Mouse (Mus musculus): ENCODE measurements at regions not wholly inside any gene's neighbourhood (a gene's known extent, or its start where the extent isn't known, plus 50 kb on each side); places are given as distances from the start of the nearest gene placed in this dataset.

DNA sequence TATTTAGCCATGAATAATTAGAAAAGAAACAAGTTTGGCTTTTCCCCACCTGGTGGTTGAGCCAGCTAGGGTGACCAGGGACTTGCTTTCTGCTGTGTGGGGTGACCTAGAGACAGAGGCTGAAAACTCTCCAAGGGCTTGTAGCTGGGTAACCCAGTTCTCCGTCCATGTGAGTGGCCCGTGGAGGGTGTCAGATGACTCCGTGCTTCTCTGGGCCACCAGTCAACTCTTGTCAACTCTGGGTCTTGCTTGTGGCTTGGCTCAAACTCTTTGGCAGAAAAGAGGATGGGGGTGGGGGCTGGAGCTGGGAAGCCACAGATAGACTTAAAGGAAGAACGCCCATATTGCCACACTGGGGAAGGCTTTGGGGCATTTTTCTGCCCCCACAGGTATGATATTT, 547.3 kb upstream of the Gm19410 start:
- ATAC-seq (ENCODE audit: extremely low read depth, insufficient number of reproducible peaks, low FRiP score, poor library complexity, severe bottlenecking) = no peak

DNA sequence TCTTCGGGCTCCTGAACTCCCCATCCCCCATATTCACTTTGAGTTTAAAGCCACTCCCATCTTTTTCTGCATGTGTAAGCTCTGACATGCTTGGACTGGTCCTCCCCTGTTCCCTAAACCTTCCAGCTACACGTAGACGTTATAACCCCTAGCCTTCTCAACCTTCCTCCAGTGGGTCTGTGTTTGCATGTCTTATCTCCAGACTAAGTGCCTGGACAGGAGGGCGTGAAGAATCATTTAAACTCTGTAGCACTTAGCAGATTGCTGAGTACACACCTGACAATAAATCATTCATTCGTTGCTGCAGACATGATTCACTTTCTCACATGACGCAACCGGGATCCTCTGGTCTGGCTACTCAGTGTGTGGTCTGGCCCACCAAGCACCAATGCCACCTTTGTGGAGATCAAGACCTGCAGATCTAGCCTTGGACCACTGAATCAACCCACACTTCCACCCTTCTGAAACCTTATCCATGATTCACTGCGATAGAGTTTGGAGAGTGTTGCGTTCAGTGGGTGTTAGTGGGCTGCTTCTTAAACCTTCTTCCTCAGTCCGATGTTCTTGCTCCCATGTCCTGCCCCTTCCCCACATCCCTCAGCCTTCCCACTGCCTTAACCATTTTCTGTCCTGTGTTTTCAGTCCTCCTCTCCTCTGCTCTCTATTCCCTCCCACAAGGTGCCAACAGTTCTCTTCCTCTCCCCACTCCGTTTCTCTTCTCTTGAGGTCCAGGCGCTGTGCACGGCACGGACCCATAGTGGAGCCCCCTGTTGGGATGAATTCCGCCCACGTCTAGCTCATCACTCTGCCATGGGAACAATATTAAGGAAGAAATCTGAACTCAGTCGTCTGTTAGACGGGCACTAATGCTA, 541.3 kb upstream of the Gm19410 start:
- no peak for ATAC-seq (ENCODE audit: extremely low read depth, insufficient number of reproducible peaks, low FRiP score, poor library complexity, severe bottlenecking)

DNA sequence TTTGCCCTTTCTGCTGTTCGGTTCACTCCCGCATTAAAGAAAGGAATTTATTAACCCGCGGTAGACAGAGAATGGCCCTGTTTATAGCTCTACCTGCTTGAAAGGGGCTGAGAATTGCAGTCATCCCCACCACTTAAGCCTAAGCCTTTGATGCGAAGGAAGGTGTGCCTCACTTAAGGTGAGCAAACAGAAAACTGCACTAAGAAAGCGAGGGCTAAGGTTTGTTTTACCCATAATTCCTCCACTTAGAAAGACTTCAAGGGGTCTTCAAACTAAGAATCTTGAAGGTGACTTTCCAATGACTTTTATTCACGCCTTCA, 540.7 kb upstream of the Gm19410 start:
- no peak for ATAC-seq (ENCODE audit: extremely low read depth, insufficient number of reproducible peaks, low FRiP score, poor library complexity, severe bottlenecking)

DNA sequence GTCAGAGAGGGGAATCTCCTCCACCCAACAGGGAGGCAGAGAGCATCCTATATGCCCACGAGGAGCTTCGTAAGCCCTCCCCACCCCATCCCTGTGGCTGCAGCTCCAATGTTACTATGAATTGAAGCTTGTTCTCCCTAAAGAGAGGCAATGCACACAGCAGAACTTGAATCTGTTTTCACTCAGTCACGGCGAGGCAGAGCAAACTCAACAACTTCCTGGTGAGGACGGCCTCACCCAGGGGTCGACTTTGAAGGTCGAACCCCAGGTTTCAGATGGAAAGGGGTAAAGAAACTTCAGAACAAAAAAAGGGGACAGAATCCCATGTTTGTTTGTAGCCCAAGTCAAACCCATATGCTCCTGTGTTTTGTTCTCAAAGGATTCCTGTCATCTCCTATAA, 538.5 kb upstream of the Gm19410 start:
- no peak for ATAC-seq (ENCODE audit: extremely low read depth, insufficient number of reproducible peaks, low FRiP score, poor library complexity, severe bottlenecking)

DNA sequence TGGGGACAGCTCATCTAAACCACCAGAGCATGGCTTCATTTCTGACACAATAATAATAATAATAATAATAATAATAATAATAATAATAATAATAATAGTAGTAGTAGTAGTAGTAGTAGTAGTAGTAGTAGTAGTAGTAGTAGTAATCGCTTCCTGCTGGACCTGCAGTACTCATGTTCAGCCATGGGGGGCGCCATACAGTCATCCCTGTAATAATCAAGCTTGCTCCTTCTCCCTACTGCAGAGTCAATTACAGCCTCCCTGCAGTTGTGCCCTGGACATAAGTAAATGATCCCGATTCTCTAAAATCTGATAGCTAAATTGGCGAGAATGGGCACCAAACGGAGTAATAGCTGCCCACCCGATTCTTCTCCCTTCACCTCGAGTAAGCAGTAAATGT, 537.1 kb upstream of the Gm19410 start:
- no peak for ATAC-seq (ENCODE audit: extremely low read depth, insufficient number of reproducible peaks, low FRiP score, poor library complexity, severe bottlenecking)

DNA sequence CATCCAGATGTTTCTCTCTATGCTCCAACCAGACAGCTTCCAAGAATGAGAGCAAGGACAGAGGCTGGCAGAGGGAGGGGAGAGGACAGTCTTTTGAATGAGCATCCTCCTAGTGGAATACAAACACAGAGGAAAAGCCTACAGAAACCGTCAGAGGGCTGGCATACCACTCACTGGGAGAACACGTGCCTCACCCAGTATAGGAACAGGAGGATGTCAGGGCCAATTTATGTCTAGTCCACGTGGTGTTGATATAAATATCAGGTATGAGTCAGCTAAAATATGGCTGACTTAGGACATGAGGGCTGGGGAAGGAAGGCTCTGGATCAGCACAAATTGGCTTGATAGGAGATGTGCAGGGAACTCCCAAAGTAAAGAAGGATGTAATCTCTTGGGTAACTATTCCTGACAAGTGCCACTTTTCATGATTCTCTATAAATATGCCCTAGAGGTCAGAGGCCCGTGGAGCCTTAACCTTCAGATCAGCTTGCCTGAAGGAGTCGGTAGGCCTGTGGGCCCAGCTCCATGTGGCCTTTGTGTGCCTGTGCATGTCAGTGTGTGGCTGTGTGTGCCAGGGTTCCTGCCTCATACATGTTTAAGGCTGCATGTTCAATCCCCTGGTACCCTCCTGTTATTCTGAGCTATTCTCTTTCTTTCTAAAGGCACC, 531.9 kb upstream of the Gm19410 start:
- ATAC-seq (ENCODE audit: extremely low read depth, insufficient number of reproducible peaks, low FRiP score, poor library complexity, severe bottlenecking) = no peak

DNA sequence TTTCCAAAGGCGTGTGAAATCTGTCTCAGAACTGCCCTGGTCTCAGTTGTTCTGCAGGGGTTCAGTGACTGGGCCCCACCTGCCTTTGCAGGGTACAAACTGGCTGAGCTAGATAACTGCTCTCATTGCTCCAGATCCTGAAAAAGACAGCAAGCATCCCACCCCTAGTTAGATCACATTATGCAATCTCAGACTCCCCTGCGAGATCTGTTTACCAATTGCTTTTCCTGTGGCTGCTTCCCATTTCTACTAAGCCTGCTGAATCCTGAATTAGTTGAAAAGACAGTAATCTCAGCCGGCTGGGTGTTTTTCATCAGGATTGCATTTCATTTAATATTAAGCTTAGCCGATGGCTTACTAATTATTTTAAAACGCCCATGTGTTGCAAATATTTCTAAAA, 531.2 kb upstream of the Gm19410 start:
- no peak for ATAC-seq (ENCODE audit: extremely low read depth, insufficient number of reproducible peaks, low FRiP score, poor library complexity, severe bottlenecking)

DNA sequence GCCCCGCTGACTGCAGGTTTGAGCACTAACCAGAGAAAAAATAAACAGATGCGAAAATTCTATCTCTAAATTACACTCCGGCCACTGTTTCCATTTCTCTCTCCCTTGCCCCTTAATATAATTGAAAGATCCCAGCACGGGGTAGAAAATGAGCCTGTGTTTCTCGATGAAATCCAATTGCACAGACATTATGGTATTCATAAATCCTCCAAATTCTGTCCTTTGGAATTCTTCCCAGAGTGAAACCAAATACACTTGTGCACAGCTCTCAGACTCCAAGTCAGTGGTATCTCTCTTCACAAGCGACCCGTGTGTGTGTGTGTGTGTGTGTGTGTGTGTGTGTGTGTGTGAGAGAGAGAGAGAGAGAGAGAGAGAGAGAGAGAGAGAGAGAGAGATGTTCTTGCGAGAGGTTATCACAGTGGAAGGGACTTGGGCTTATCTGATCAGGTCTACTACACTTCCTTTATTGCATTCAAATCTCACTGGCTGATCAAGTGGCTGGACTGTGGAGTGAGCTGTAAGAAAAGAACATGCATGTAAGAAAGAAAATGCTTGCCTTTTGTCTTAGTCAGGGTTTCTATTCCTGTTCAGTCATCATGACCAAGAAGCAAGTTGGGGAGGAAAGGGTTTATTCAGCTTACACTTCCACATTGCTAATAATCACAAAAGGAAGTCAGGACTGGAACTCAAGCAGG, 529.6 kb upstream of the Gm19410 start:
- no peak for ATAC-seq (ENCODE audit: extremely low read depth, insufficient number of reproducible peaks, low FRiP score, poor library complexity, severe bottlenecking)

DNA sequence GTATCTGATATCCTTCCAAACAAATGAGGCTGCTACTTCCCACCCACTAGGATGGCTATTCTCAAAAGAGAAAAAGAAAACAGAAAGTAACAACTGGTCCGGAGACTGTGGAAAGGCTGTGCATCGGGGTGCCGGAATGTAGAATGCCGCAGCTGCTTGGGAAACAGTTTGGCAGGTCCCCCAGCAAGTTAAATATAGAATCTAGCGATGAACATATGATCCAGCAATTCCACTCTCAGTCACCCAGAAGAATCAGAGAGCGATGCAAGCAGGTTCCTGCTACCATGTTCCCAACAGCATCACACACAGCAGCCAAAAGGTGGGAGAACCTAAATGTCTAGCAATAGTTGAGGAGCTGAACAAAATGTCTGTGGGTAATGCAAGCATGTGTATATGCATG, 528.3 kb upstream of the Gm19410 start:
- ATAC-seq (ENCODE audit: extremely low read depth, insufficient number of reproducible peaks, low FRiP score, poor library complexity, severe bottlenecking) = no peak

DNA sequence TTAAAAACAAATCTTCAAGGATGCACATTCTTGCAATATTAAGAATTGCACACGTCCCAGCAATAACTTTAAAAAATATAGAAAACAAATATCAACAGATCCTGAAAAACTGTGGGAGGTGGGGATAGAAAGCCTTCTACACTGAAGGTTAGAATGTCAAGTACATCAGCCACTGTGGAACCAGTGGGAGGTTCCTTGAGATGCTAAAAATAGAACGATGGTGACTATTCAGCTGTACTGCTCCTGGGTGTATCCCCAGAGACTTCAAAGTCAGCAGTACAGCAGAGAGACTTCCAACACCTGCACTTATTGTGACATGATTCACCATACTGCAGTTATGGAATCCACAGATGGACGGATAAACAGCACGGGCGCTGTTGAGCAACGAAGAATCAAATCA, 524.7 kb upstream of the Gm19410 start:
- ATAC-seq (ENCODE audit: extremely low read depth, insufficient number of reproducible peaks, low FRiP score, poor library complexity, severe bottlenecking) = no peak

DNA sequence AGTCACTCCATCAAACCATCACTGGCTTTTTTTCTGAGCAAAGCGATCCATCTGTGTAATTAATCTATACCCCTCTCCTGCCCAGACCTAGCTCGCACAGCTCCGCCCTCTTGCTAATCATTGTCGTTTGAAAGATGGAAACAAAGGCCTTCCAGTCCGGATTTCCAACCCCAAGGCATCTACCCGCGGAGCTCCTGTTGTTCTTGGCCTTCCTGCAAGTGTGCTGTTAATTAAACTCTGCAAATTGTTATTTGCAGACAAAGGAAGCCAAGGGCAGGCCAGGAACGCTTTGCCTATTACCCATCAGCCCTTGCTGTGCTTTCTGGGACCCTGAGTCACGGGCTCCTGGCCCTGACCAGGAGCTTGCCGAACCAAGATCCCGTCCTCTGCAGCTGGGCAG, 522.0 kb upstream of the Gm19410 start:
- no peak for ATAC-seq (ENCODE audit: extremely low read depth, insufficient number of reproducible peaks, low FRiP score, poor library complexity, severe bottlenecking)

DNA sequence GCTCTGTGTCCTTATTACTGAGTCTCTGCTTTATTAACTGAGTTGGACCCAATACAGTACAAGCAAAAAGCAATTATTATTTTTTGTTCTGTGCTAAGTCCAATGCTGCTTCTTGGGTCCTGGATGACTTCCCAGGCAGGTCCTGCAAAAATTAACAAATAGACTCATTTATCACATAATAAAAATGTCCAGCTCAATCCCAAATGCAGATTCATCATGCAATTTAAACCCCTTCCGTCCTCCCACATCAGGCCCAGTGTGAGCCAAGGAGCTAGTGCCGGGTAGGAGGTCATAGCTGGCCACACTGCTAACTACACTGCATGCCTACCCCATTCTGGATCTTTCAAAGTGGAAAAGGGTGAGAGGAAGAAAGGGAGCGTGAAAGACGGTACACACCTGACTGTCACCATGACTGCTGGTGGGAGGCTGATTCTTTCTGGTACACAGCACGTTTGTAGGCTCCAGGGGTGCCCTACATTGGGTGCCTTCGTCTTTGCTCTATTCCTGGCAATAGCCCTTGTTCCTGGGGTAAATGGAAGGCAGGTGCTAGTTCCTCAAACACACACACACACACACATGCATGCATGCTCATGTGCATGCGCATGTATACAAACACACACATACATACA, 515.7 kb upstream of the Gm19410 start:
- ATAC-seq (ENCODE audit: extremely low read depth, insufficient number of reproducible peaks, low FRiP score, poor library complexity, severe bottlenecking) = no peak

DNA sequence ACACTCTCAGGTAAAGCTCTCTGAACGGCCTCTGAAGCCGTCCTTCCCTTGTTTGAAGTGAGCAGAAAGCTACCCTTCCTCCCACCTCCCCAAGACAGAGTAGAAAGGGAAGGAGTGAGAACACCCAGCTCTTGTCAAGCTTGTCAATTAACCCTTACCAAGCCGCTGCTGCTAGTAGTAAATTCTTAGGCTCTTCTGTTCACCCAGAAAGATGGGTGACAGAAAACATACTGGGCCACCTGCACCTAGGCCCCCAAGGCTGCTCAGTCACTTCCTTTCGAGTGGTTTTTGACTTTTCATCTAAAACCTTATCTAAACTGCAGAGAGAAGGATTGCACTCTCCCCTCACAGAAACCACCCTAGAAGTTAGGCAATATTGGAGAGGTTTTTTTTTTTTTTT, 514.9 kb upstream of the Gm19410 start:
- no peak for ATAC-seq (ENCODE audit: extremely low read depth, insufficient number of reproducible peaks, low FRiP score, poor library complexity, severe bottlenecking)

DNA sequence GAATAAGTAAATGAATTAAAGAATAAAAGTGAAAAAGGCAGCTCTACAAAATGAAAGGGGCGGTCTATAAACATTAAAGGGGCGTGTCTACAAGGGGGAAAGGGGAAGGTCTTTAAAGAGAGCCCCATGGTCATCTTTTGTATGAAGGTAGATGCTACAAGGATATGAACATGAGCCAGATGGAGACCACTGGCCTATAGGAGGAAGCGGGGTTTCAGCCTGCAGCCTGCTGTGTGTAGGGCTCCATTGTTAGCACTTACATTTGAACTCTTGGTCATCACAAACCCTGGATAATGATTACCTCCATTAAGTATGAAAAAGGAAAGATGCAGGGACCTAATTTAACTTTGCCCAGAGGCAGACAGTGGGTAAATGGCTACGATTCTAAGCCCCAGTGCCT, 511.6 kb upstream of the Gm19410 start:
- no peak for ATAC-seq (ENCODE audit: extremely low read depth, insufficient number of reproducible peaks, low FRiP score, poor library complexity, severe bottlenecking)

DNA sequence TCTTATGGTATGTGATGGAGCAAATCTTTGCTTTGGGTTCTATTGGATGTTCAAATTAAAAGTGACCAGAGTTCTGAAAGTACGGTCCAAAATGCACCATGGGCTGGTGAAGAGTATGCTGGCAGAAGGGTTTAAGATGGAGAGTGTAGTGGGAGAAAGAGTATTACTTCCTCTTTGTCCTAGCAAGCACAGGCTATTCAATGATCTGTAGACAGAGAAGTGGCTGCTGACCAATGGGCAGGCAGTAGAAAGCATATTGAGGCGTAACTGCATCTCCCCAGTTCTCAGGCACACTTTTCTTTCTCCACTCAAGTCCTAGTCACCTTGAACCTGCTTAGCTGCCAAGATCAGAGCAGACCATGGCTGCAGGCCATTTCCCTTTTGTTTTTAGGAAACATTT, 510.3 kb upstream of the Gm19410 start:
- no peak for ATAC-seq (ENCODE audit: extremely low read depth, insufficient number of reproducible peaks, low FRiP score, poor library complexity, severe bottlenecking)

DNA sequence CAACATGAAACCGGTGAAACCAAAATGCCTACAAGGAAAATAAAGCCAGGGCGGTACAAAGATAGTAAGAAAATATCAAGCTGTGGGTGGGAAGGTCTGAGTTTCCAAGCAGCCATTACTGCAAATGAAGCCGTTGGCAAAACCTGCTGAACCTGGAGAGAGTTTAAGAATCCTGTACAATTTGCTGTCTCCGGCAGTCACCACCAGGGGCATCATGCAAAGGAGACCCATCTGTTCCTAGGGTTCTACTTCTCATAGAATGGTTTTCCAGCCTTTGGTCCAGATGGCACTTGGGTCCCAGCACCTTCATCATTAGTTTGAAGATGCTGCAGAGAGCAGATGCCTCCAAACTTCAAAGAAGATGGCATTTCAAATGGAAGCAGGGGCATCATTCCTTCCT, 508.6 kb upstream of the Gm19410 start:
- ATAC-seq (ENCODE audit: extremely low read depth, insufficient number of reproducible peaks, low FRiP score, poor library complexity, severe bottlenecking) = no peak

DNA sequence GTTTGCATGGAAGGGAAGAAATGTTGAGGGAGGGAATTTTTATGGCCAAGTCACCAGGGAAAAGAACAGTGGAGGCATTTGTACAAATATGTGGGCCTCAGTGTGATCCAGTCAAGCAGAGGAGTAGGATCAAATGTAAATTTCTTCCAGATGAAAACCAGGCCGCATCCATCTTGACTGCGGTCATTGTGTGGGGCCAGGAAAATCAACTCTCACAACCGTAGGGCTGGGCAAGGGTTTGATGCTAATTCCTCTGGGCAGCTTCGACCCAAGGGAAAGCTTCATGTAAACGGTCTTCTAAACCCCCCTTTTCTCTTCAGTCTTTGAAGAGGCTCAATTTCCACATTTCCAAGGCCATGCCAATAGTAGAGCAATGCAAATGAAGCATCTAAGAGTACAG, 497.4 kb upstream of the Gm19410 start:
- ATAC-seq (ENCODE audit: extremely low read depth, insufficient number of reproducible peaks, low FRiP score, poor library complexity, severe bottlenecking) = no peak

DNA sequence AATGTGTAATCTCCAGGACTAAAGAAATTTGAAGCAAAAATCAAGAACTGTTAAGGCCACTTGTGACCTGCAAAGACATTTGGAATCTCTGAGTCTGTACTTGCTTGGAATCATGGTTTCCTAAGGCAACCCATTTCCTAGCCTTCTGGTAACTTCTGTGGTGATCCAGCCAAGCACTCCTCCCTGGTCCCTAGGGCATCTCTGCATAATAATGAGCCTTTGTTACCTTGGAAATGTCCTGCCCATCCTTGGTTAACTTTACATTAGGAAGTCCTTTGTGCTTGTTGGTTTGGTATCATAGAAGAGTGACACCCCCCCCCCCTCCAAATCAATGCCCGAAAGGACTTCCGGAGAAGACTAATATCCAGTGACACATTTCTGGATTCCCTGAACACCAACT, 496.6 kb upstream of the Gm19410 start:
- ATAC-seq (ENCODE audit: extremely low read depth, insufficient number of reproducible peaks, low FRiP score, poor library complexity, severe bottlenecking) = no peak

DNA sequence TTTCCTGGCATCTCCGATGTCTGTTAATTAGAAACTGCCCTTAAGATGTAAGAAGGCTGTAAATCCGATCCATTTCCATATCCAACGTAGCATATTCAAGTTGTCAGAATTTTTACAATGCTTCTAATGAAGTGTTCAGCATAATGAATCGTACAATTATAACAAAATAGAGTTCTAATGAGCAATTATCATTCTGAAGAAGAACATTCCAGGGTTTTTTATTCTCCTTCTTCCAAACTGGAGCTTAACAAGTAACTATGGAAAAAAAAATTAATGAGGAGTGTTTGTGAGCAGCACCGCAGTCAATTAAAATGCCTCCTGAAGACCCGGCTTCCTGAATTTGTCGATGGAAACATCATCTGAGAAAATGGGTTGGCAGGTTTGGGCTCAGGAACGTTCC, 489.6 kb upstream of the Gm19410 start:
- ATAC-seq (ENCODE audit: extremely low read depth, insufficient number of reproducible peaks, low FRiP score, poor library complexity, severe bottlenecking) = no peak

DNA sequence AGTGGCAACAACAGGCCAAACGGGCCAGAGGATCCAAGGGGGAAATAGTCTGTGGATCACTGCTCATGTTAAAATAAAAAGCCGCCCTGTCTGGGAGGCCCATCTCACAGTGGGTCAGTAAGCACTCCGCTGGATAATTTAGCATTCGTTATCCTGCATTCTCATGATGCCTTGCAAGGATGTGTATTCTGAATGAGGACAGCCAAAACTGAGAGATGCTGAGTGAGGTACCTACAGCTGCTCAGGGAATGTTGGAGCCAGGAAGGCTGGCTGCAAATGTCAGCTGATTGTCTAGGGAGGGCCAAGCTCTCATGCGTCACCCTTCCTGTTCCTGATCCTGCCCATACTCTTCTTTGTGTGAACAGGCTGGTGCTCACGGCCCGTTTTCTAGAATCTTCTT, 489.1 kb upstream of the Gm19410 start:
- ATAC-seq (ENCODE audit: extremely low read depth, insufficient number of reproducible peaks, low FRiP score, poor library complexity, severe bottlenecking) = no peak

All from neutrophil, adult 5-6 weeks (primary cell).